Mouse (Mus musculus) G1E-ER4 (cell line): ENCODE measurements around the gene Zbtb49. TPM values are rescaled to one million over a fixed set of nuclear protein-coding genes. Genes with fewer than 3 reads are reported as not detected.

Experiments used
- GATA1 ChIP-seq: IDR thresholded peaks from one replicate; pipeline ENCODE4 v1.8.0; 2012; ENCODE audit warnings: low read length, inconsistent platforms
- polyA plus RNA-seq: library from polyadenylated mRNA; stranded (reverse); fragments of >175 nt; gene quantifications from 2 replicates; pipeline ENCODE4 v1.2.3, GENCODE M21; 2012

Zbtb49 gene
- 6.0 and 7.6 TPM in 2 replicates for polyA plus RNA-seq

DNA sequence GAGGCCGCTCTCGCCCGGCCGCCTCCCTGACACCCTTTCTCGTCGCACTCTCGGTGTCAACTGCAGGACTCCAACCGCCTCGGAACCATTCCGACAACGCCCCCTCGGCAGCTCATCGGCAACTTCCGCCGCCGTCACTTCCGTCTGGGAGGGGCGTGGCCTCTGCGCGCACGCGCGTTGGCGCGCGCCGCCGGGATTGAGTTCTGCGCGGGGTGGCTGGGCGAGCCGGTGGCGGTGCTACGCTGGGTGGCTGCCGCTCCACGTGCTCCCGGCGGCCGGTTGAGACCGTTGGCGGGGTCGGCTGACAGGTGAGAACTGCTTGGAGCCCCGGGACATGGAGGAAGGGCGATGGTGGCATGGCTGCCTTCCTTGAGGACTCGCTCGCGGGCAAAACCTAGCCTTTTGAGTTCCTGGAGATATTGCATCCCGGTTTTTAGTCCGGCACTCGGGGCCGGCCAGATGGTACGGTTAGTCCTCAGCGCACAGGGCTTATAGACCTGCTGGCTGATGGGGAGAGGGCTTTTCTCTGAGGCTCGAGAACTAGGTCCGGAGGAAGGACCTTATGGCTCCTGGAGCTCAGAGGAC lies at the start of gene Zbtb49, which contains the start of gene Lyar:
Zbtb49 (minus strand) TSS at position 130 of the 585 bp plus-strand sequence.
Lyar (plus strand) TSS at position 143 of the 585 bp plus-strand sequence.
- no peak for TF ChIP-seq GATA1

- TF ChIP-seq GATA1 = no peak
These were observed 39.9 kb upstream of the Zbtb49 start, which contains the start of gene Tmem128 for GRCm38 (mm10) chr5:38260107-38260682. Gene Tmem128 (plus strand): TSS chr5:38260185.

- TF ChIP-seq GATA1 = no peak
These were observed 39.3 kb upstream of the Zbtb49 start for GRCm38 (mm10) chr5:38259455-38260106.

DNA sequence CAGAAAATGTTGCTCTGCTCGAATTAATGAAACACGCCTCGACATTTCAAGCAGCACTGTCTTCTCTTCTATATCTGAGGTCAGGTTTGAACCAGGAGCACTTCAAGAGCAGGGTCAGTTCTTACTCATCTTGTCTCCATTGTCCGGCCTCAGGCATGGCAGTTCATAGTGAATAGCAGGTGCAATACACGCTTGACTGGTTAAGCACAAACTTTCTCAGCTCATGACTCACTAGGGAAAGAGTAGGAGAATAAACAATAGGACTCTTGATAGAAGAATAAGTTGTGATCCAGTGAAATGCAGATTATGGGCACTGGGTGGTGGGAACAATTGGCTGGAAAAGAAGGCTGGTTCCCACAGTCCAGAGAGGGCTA lies 38.5 kb upstream of the Zbtb49 start:
- TF ChIP-seq GATA1 = no peak

DNA sequence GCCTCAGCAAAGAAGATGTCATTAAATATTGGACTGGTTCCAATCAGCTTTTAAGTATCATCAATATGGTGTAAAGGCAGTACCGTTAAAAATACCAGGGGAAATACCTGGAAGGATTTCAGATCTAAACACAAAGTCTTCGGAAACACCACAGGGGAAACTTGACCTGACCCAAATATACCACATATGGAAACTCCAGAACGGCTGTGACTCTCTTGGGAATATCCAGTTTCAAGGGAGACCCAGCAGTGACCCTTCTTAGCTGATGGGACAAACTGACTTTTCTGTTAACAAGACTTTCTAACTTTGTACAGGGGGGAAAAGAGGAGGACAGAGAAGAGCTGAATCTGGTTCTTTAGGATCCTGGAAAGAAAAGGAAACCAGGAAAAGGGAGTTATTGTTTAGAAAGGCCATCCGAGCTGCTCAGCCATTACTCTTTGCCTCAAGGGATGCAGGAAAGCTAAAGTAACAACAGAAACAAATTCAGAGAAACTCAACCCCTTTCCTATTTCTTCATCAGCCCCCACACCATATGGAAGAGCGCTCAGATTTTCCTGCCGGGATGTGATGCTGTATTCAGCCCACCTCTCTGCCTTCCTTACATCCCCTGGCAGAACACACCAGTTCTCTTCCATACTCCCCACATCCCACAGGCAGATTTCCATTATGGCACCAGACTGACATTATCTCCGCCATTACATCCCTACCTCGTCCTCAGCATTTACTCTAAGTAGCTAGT lies 37.9 kb upstream of the Zbtb49 start:
- TF ChIP-seq GATA1 = no peak

- TF ChIP-seq GATA1 = no peak
These were observed 36.3 kb upstream of the Zbtb49 start for GRCm38 (mm10) chr5:38256551-38256950.

DNA sequence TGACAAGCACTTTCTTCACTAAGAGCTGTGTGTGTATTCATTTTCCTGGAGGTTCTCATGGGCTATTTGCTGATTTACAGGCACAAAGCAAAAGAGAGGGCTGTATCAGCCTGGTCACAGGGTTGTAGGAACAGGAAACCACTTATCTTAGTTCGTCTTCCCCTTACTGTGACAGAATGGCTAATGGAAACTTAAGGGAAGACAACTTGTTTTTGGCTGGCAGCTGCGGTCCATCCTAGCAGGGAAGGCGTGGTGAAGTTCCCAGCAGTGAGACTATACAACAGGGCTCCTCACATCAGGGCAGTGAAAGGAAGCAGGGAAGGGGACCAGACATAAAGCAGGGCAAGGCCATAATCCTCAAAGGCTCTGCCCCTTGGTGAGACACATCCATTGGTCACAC lies 35.4 kb upstream of the Zbtb49 start:
- TF ChIP-seq GATA1 = no peak

DNA sequence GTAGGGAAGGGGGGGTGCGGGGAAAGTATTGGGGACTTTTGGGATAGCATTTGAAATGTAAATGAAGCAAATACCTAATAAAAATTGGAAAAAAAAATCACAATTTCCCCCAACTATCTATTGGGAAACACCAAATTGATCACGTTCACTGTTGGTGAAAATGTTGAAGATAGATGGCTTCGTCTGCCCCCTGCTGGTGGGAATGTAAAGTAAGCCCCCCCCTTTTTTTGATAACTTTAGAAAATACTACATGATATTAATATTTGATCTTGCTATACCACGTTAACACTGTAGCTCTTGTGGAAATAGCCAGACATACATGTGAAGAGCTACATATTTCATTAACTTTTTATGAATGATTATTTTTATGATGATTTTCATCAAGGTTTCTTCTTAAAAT lies 34.9 kb upstream of the Zbtb49 start:
- TF ChIP-seq GATA1 = no peak

- no peak for TF ChIP-seq GATA1
These were observed 21.7 kb upstream of the Zbtb49 start for GRCm38 (mm10) chr5:38241966-38242365.

DNA sequence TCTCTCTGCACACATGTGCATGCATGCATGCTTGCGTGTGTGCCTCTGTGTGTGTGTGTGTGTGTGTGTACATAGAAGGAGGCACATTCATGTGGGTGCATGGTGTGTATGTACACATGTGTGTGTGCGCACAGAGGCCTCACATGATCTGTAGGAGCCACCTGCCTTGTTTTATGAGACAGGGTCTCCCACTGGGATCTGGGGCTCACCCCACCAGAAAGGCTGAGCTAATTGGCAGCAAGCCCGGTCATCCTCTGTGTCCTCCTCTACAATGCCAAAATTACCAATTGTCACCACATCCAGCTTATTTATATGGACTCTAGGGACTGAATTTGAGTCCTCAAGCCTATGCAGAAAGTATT lies 21.2 kb upstream of the Zbtb49 start:
- no peak for TF ChIP-seq GATA1

DNA sequence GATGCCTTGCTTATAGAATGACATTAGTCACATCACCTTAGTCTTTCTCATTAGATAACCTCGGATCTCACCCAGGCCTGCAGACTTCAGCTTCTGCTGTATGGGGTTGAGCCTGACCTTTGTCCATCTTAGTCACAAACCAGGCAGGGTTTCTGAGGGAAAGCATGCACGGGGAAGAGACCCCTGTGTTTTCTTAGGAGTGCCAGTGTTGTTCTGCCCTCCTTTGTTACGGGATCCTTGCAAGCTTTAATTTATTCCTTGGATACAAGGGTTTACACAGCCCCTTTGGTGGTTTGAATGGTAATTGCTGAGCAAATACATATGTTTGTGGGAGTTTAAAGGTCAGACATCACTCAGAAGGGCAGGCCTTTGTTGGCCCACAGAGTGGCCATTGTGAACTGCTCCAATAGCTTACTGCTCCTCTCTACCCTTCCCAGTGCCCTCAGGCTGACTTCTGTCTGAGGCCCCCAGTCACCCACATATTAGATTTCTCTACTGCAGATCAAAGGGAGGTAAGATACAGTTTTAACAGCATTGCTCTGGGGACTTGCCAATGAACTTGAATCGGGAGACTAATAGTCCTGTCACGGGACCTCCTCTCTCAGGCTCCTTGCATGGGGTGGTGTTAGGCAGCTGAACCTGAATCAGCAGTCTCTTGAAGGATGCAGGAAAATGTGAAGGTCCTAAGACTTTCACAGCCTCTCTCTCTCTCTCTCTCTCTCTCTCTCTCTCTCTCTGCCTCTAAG lies 20.6 kb upstream of the Zbtb49 start:
- no peak for TF ChIP-seq GATA1

- no peak for TF ChIP-seq GATA1
These were observed 16.4 kb upstream of the Zbtb49 start for GRCm38 (mm10) chr5:38236627-38237026.

DNA sequence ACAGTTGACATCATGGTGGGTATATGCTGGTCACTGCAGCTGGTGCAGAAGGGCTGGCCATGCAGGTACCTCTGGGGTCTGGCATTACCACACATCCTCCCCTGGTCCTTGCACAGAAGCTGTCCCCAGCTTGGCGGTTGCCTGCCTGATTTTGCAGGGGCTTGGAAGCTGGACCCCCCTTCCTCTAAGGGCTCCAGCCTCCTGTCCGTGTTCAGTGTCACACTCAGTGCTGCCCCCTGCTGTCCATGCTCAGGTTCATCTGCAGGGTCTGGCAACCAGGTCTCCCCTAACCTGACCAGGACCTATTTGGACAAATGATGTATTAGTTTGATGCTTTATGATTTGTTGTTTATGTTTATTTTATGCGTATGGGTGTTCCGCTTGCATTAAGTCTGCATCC lies 15.2 kb upstream of the Zbtb49 start:
- TF ChIP-seq GATA1 = no peak

- TF ChIP-seq GATA1 = no peak
These were observed 418 bp downstream of the Zbtb49 start for GRCm38 (mm10) chr5:38219771-38220307.

DNA sequence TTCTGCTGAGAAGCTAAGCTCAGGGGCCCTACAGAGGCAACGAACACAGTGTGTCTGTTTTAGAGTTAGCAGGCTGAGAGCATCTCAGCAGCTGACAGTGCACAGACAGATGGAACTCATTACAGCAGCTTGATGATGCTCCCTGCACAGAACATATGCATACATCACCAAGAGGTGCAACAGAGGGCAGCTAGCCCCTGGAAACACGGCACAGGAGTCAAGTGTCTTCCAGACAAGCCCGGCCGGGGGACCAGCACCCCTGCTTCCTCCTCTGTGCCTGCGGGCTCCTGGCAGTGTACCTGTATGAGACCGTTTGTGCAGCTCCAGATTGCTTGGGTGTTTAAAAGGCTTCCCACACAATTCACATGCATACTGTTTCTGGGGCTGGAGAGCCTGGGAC lies 7.2 kb downstream of the Zbtb49 start:
- TF ChIP-seq GATA1 = no peak
